ENCODE assay signal across 9 mouse cellular contexts in genomic region chr9:32344489-32344888, GRCm38 (mm10). TPM values are rescaled to one million over a fixed set of nuclear protein-coding genes. Genes with fewer than 3 reads are reported as not detected.
DNase-seq lines count a peak whose midpoint lies in the region; ATAC-seq and TF ChIP-seq lines count a peak whose summit lies in the region.
"Had no signal": no experiment of that assay in that cellular context is flagged by ENCODE, and none has a peak within 500 bp of the region (broad histone marks: within the 10 kb centered on the region; RNA-seq: fewer than 3 reads in every experiment).

No protein-coding gene starts in this region.

- peaks cover 49% of the 10 kb centered on the region for H3K4me1 ChIP-seq in E14TG2a.4 (replicated peaks; ENCODE audit: low read depth, low read length)
- 0 out of 2 replicates have a peak, but pooled peaks cover 2% of the 10 kb centered on the region for H3K4me1 ChIP-seq in hindbrain, embryonic 11.5 days (replicated peaks; ENCODE audit: control insufficient read depth, insufficient read depth, low read length)
- peaks cover 22% of the 10 kb centered on the region for H3K4me1 ChIP-seq in liver, embryonic 15.5 days (replicated peaks)

- H3K9ac ChIP-seq in hindbrain, embryonic 11.5 days (ENCODE audit: low read depth, low read length): peak overlapping the region; percentile 40; the same call in 1 of the 2 replicates
- H3K9ac ChIP-seq in liver, embryonic 15.5 days: no peak overlapping the region

- 2% methylated on average over 21 of the region's 21 CpGs for WGBS in hindbrain, embryonic 11.5 days
- WGBS in liver, embryonic 15.5 days (ENCODE audit: insufficient replicate concordance): 7% methylated on average over 21 of the region's 21 CpGs

- TF ChIP-seq CTCF in E14TG2a.4 (conservative IDR thresholded peaks at IDR 0.05; ENCODE audit: low read length): no peak

- H3K4me2 ChIP-seq in hindbrain, embryonic 11.5 days (replicated peaks; ENCODE audit: low read depth, low read length): peak overlapping the region; percentile 59
- peak overlapping the region; percentile 59 for H3K4me2 ChIP-seq in liver, embryonic 15.5 days

- H3K27me3 ChIP-seq in E14TG2a.4 (ENCODE audit: insufficient read depth, low read length): peaks cover 87% of the 10 kb centered on the region
- H3K27me3 ChIP-seq in hindbrain, embryonic 11.5 days (ENCODE audit: control insufficient read depth, insufficient read depth, low read length): peaks cover 43% of the 10 kb centered on the region
- H3K27me3 ChIP-seq in liver, embryonic 15.5 days: peaks cover 47% of the 10 kb centered on the region

- H3K4me3 ChIP-seq in E14TG2a.4 (replicated peaks; ENCODE audit: low read length): peak overlapping the region; percentile 72
- peak overlapping the region; percentile 29 for H3K4me3 ChIP-seq in hindbrain, embryonic 11.5 days (ENCODE audit: low read depth, low read length)
- H3K4me3 ChIP-seq in liver, embryonic 15.5 days (replicated peaks): peak overlapping the region; percentile 34

- peak; percentile 62 for ATAC-seq in hindbrain, embryonic 11.5 days (ENCODE audit: low FRiP score)
- no peak for ATAC-seq in liver, embryonic 15.5 days (ENCODE audit: insufficient read depth)
- ATAC-seq in megakaryocyte-erythroid progenitor cell, adult 5-6 weeks (replicated peaks; ENCODE audit: low FRiP score, low TSS enrichment, poor library complexity, severe bottlenecking): no peak

- H3K27ac ChIP-seq in hindbrain, embryonic 11.5 days (ENCODE audit: low read depth, low read length): no peak overlapping the region
- no peak overlapping the region for H3K27ac ChIP-seq in liver, embryonic 15.5 days (replicated peaks)

- DNase-seq in embryo, embryonic 11 days: peak; percentile 33
- no peak for DNase-seq in embryo, embryonic 10 days (ENCODE audit: low spot score)
- DNase-seq in hindbrain, embryonic 11.5 days (ENCODE audit: low spot score): peak; percentile 41
- DNase-seq in natural killer cell, adult 2 months (ENCODE audit: low spot score in 2 of 2): no peak
- no peak for DNase-seq in urinary bladder, adult 2 months (ENCODE audit: low spot score)

- H3K36me3 ChIP-seq in E14TG2a.4 (ENCODE audit: insufficient read depth, low read length): no peaks in the 10 kb centered on the region
- H3K36me3 ChIP-seq in hindbrain, embryonic 11.5 days (ENCODE audit: control insufficient read depth, insufficient read depth, low read length): no peaks in the 10 kb centered on the region
- H3K36me3 ChIP-seq in liver, embryonic 15.5 days (replicated peaks): no peaks in the 10 kb centered on the region

- no peaks in the 10 kb centered on the region for H3K9me3 ChIP-seq in E14TG2a.4 (ENCODE audit: low read length)
- H3K9me3 ChIP-seq in hindbrain, embryonic 11.5 days (ENCODE audit: control insufficient read depth, low read length): no peaks in the 10 kb centered on the region
- H3K9me3 ChIP-seq in liver, embryonic 15.5 days (replicated peaks): no peaks in the 10 kb centered on the region

RNA-seq across cellular contexts. Expression of gene Kcnj5, which starts 0.3 kb away (rescaled TPM):
- 0.35 and 0.36 TPM in 2 replicates for polyA plus RNA-seq in hindbrain, embryonic 11.5 days (2014; fragmentation: Nextera tagmentation; extraction: Ambion mirVana)
- 1.2 TPM in 2 replicates for polyA plus RNA-seq in liver, embryonic 15.5 days (2015; fragmentation: Nextera tagmentation; extraction: Ambion mirVana)
- total RNA-seq in megakaryocyte-erythroid progenitor cell, adult 5-6 weeks (2014; fragmentation: Nextera tagmentation): 1.3 TPM in 1 of 2 replicates, not detected in the other
- 0.80 and 5.4 TPM in 2 replicates for total RNA-seq in megakaryocyte-erythroid progenitor cell, adult 5-6 weeks (2017)
- 0.26 and 0.44 TPM in 2 replicates for polyA plus RNA-seq in urinary bladder, adult 2 months (2012; rRNA removed)

RNA-seq across cellular contexts. Expression of gene Kcnj1, which starts 27.8 kb away (rescaled TPM):
- not detected in 2 replicates for polyA plus RNA-seq in hindbrain, embryonic 11.5 days (2014; fragmentation: Nextera tagmentation; extraction: Ambion mirVana)
- not detected in 2 replicates for polyA plus RNA-seq in liver, embryonic 15.5 days (2015; fragmentation: Nextera tagmentation; extraction: Ambion mirVana)
- not detected in 2 replicates for total RNA-seq in megakaryocyte-erythroid progenitor cell, adult 5-6 weeks (2014; fragmentation: Nextera tagmentation)
- total RNA-seq in megakaryocyte-erythroid progenitor cell, adult 5-6 weeks (2017): not detected in 2 replicates
- polyA plus RNA-seq in urinary bladder, adult 2 months (2012; rRNA removed): not detected in 2 replicates
- total RNA-seq: left cerebral cortex, postnatal 10 days had no signal

Comparison
In these comparisons a context has a peak if more than half of its experiments do, and no peak if none do; other contexts are left out.
1. DNase-seq: peak in embryo, embryonic 11 days (single experiment) and hindbrain, embryonic 11.5 days (single experiment); none in embryo, embryonic 10 days (single experiment), natural killer cell, adult 2 months (0 of 2) and urinary bladder, adult 2 months (single experiment).
2. Peak in every context shown above with its lines, with median percentiles within 50 percentile points of each other: H3K4me3 ChIP-seq.